Mouse (Mus musculus) bone marrow macrophage, adult 2 months (primary cell): ENCODE data around the gene Ulk4.

ENCODE experiments used
- CTCF ChIP-seq: IDR thresholded peaks from 2 replicates; pipeline ENCODE4 v1.5.1; 2012; ENCODE audit warnings: low read depth, mild to moderate bottlenecking, low read length, moderate library complexity
- POLR2A ChIP-seq: IDR thresholded peaks from 2 replicates; pipeline ENCODE4 v1.6.1; 2012; ENCODE audit warnings: mild to moderate bottlenecking, low read depth, low read length, borderline replicate concordance

- TF ChIP-seq CTCF = no peak
- TF ChIP-seq POLR2A = no peak
These were observed 347.9 kb downstream of the Ulk4 start, which contains the start of gene Ctnnb1 for GRCm38 (mm10) chr9:120929081-120929480.
